Mouse (Mus musculus) liver, embryonic 14.5 days (tissue): Measurements from ENCODE around the gene Wfdc18. TPM values are rescaled to one million over a fixed set of nuclear protein-coding genes. Genes with fewer than 3 reads are reported as not detected.

Source experiments
- ATAC-seq: fragments of 200-750 bp; cut with Nextera tagmentation; 2 replicates; pipeline ENCODE4 v1.8.0; 2017; ENCODE audit warnings: moderate number of reproducible peaks, mild to moderate bottlenecking, moderate library complexity; ENCODE audit not compliant: insufficient read depth
- DNase-seq, 3 experiments: peaks; one replicate each; pipeline ENCODE4 v3.0.0-alpha.2; 2012 to 2013; ENCODE audit warnings: low read depth in 3 of 3, low spot score in 3 of 3
- H3K27ac ChIP-seq: fragments of 300-500 bp; sonication (generic); 2 replicates; pipeline ENCODE4 v1.5.1; 2014; ENCODE audit warnings: moderate library complexity, mild to moderate bottlenecking, control low read depth, inconsistent platforms
- H3K27me3 ChIP-seq: fragments of 300-500 bp; sonication (generic); 2 replicates; pipeline ENCODE4 v1.6.1; 2014; ENCODE audit warnings: mild to moderate bottlenecking, low read length, moderate library complexity; ENCODE audit not compliant: control insufficient read depth, insufficient read depth
- H3K36me3 ChIP-seq: fragments of 300-500 bp; sonication (generic); replicated peaks from 2 replicates; pipeline ENCODE4 v1.6.1; 2014; ENCODE audit warnings: low read depth; ENCODE audit not compliant: control insufficient read depth, insufficient read depth
- H3K4me1 ChIP-seq, 2 experiments: fragments of 200-500 bp in 1 of 2; fragments of 300-500 bp in 1 of 2; sonication (generic) in 1 of 2; replicated peaks; 2 replicates each; pipeline ENCODE4 v1.6.1; 2012 to 2014; ENCODE audit warnings: antibody characterized with exemption in 1 of 2, inconsistent platforms in 1 of 2, low read length in 1 of 2; ENCODE audit not compliant: control insufficient read depth in 2 of 2, insufficient read depth in 2 of 2
- H3K4me2 ChIP-seq: fragments of 300-500 bp; sonication (generic); 2 replicates; pipeline ENCODE4 v1.6.1; 2014; ENCODE audit warnings: low read depth, mild to moderate bottlenecking, control low read depth, moderate library complexity
- H3K4me3 ChIP-seq, 2 experiments: fragments of 200-500 bp in 1 of 2; fragments of 300-500 bp in 1 of 2; sonication (generic) in 1 of 2; 2 replicates each; pipeline ENCODE4 v1.5.1; 2012 to 2014; ENCODE audit warnings: low read depth in 2 of 2, low read length in 2 of 2, mild to moderate bottlenecking in 2 of 2, control low read depth in 1 of 2, inconsistent platforms in 1 of 2, moderate library complexity in 1 of 2; ENCODE audit not compliant: insufficient read depth in 1 of 2
- H3K9ac ChIP-seq: fragments of 300-500 bp; sonication (generic); replicated peaks from 2 replicates; pipeline ENCODE4 v1.6.1; 2014; ENCODE audit warnings: mild to moderate bottlenecking, control low read depth, moderate library complexity
- H3K9me3 ChIP-seq: fragments of 300-500 bp; sonication (generic); 2 replicates; pipeline ENCODE4 v1.6.1; 2016; ENCODE audit warnings: low read length, mixed read lengths; ENCODE audit not compliant: control insufficient read depth
- CTCF ChIP-seq: IDR thresholded peaks from 2 replicates; pipeline ENCODE4 v1.5.1; 2016; ENCODE audit warnings: antibody characterized with exemption, low read depth, control low read depth
- EP300 ChIP-seq: IDR thresholded peaks from 2 replicates; pipeline ENCODE4 v1.6.1; 2016; ENCODE audit warnings: antibody characterized with exemption, low read depth
- WGBS: fragments of 180-500 bp; shearing (Covaris S2); extraction: QIAGEN DNeasy Blood & Tissue Kit; methylation state at CpG from one replicate; pipeline ENCODE4 v1.1.7; 2014; ENCODE audit not compliant: insufficient replicate concordance; 5-methylcytosine and 5-hydroxymethylcytosine counted together
- polyA plus RNA-seq, 2 experiments: library from polyadenylated mRNA; depleted of rRNA in 1 of 2; stranded (reverse) in 1 of 2; unstranded in 1 of 2; fragments of >200 nt; fragmentation: Nextera tagmentation in 1 of 2; extraction: Ambion mirVana in 1 of 2; gene quantifications; 2 replicates each; pipeline versions ENCODE4 v1.2.1 to v1.2.3; 2012 to 2014

Gene Wfdc18
- polyA plus RNA-seq, 2 experiments: not detected

- no peak overlapping the region for H3K27ac ChIP-seq
- no peak overlapping the region for H3K9ac ChIP-seq
- WGBS: 53% methylated on average over 5 of the region's 5 CpGs
- H3K4me3 ChIP-seq: no peak overlapping the region
- ATAC-seq: no peak
- no peak for DNase-seq
- H3K4me2 ChIP-seq: no peak overlapping the region
- TF ChIP-seq EP300 (no peak), CTCF (no peak; the same call in 1 of the 2 replicates)
- no peaks in the 10 kb centered on the region for H3K27me3 ChIP-seq
- no peaks in the 10 kb centered on the region for H3K36me3 ChIP-seq
- H3K4me1 ChIP-seq: no peaks in the 10 kb centered on the region
- no peaks in the 10 kb centered on the region for H3K9me3 ChIP-seq
These were observed 24.3 kb downstream of the Wfdc18 start for GRCm38 (mm10) chr11:83733071-83733640.

GRCm38 (mm10) chr11:83734215-83734614, 25.4 kb downstream of the Wfdc18 start:
- Histone ChIP-seq H3K4me2 (no peak overlapping the region), H3K36me3 (no peaks in the 10 kb centered on the region), H3K27me3 (no peaks in the 10 kb centered on the region), H3K9ac (no peak overlapping the region), H3K9me3 (no peaks in the 10 kb centered on the region), H3K4me3 (no peak overlapping the region), H3K27ac (no peak overlapping the region), H3K4me1 (no peaks in the 10 kb centered on the region)
- no peak for ATAC-seq
- no peak for DNase-seq
- no peak for TF ChIP-seq EP300
- TF ChIP-seq CTCF: no peak
- WGBS: 26% methylated on average over 1 of the region's 1 CpGs

GRCm38 (mm10) chr11:83735881-83736280, 27.1 kb downstream of the Wfdc18 start:
- Histone ChIP-seq H3K4me1 (no peaks in the 10 kb centered on the region), H3K9ac (no peak overlapping the region), H3K27ac (no peak overlapping the region), H3K4me2 (no peak overlapping the region), H3K4me3 (no peak overlapping the region), H3K27me3 (no peaks in the 10 kb centered on the region), H3K36me3 (no peaks in the 10 kb centered on the region), H3K9me3 (no peaks in the 10 kb centered on the region)
- 42% methylated on average over 2 of the region's 2 CpGs for WGBS
- no peak for ATAC-seq
- DNase-seq: no peak
- TF ChIP-seq CTCF (no peak), EP300 (no peak)

- Histone ChIP-seq H3K4me3 (no peak overlapping the region), H3K9me3 (no peaks in the 10 kb centered on the region), H3K4me1 (peaks cover 0 to 3% of the 10 kb centered on the region in 2 experiments; a peak in 1 of 4 replicates), H3K9ac (no peak overlapping the region), H3K36me3 (no peaks in the 10 kb centered on the region), H3K27ac (no peak overlapping the region), H3K27me3 (no peaks in the 10 kb centered on the region), H3K4me2 (no peak overlapping the region)
- 24% methylated on average over 3 of the region's 3 CpGs for WGBS
- DNase-seq (no peak), ATAC-seq (no peak)
- TF ChIP-seq CTCF (no peak), EP300 (no peak)
These were observed 28.3 kb downstream of the Wfdc18 start for GRCm38 (mm10) chr11:83737109-83737558.

- DNase-seq (peak in 2 of 3 experiments; percentile 17 to 22), ATAC-seq (no peak)
- Histone ChIP-seq H3K36me3 (no peaks in the 10 kb centered on the region), H3K9me3 (no peaks in the 10 kb centered on the region), H3K9ac (no peak overlapping the region), H3K4me1 (peaks cover 0 to 3% of the 10 kb centered on the region in 2 experiments; a peak in 2 of 4 replicates), H3K4me2 (no peak overlapping the region), H3K27ac (no peak overlapping the region), H3K27me3 (no peaks in the 10 kb centered on the region), H3K4me3 (no peak overlapping the region)
- WGBS: 20% methylated on average over 5 of the region's 5 CpGs
- no peak for TF ChIP-seq EP300
- TF ChIP-seq CTCF: peak; percentile 81
These were observed 30.4 kb downstream of the Wfdc18 start for GRCm38 (mm10) chr11:83739241-83739640.
